Mouse (Mus musculus) ES-E14 (cell line): Measurements from ENCODE around the gene Slc6a12. TPM values are rescaled to one million over a fixed set of nuclear protein-coding genes. Genes with fewer than 3 reads are reported as not detected.
"Not testable (repeated sequence)": the region's sequence is repeated elsewhere in the genome, so short reads cannot be mapped to it uniquely, and the experiment has no call there.

ENCODE experiments used
- DNase-seq: peaks from one replicate; pipeline ENCODE4 v3.0.0-alpha.2; 2013; ENCODE audit warnings: low read depth, low spot score
- H3K27ac ChIP-seq: 2 replicates; pipeline ENCODE4 v1.5.1; 2012; ENCODE audit warnings: low read depth, mild to moderate bottlenecking, low read length, moderate library complexity, mixed read lengths; ENCODE audit not compliant: poor library complexity, insufficient read depth, severe bottlenecking
- H3K36me3 ChIP-seq: 2 replicates; pipeline ENCODE4 v1.6.1; 2012; ENCODE audit warnings: mild to moderate bottlenecking, low read length, moderate library complexity, mixed read lengths; ENCODE audit not compliant: control insufficient read depth, poor library complexity, insufficient read depth, severe bottlenecking
- H3K4me1 ChIP-seq, 2 experiments: fragments of 150-350 bp in 1 of 2; sonication (generic) in 1 of 2; 2 replicates each; pipeline ENCODE4 v1.6.1; 2012; ENCODE audit warnings: low read length in 2 of 2, mild to moderate bottlenecking in 1 of 2, mixed read lengths in 1 of 2; ENCODE audit not compliant: control insufficient read depth in 2 of 2, insufficient read depth in 2 of 2, poor library complexity in 1 of 2
- H3K4me3 ChIP-seq, 2 experiments: fragments of 150-350 bp in 1 of 2; sonication (generic) in 1 of 2; 2 replicates each; pipeline ENCODE4 v1.5.1; 2012; ENCODE audit warnings: low read length in 2 of 2, low read depth in 1 of 2, mild to moderate bottlenecking in 1 of 2, mixed read lengths in 1 of 2; ENCODE audit not compliant: insufficient read depth in 1 of 2, poor library complexity in 1 of 2, severe bottlenecking in 1 of 2
- H3K9ac ChIP-seq: 2 replicates; pipeline ENCODE4 v1.6.1; 2012; ENCODE audit warnings: low read depth, mild to moderate bottlenecking, low read length, mixed read lengths; ENCODE audit not compliant: poor library complexity, insufficient read depth, severe bottlenecking
- H3K9me3 ChIP-seq: fragments of 150-350 bp; sonication (generic); 2 replicates; pipeline ENCODE4 v1.6.1; 2012; ENCODE audit warnings: low read depth, mild to moderate bottlenecking, low read length; ENCODE audit not compliant: control insufficient read depth, insufficient read depth
- CHD2 ChIP-seq: IDR thresholded peaks from 2 replicates; pipeline ENCODE4 v1.6.1; 2014; ENCODE audit warnings: mild to moderate bottlenecking, low read depth, low read length, inconsistent platforms
- HCFC1 ChIP-seq: IDR thresholded peaks from 2 replicates; pipeline ENCODE4 v1.6.1; 2012; ENCODE audit warnings: low read length, inconsistent platforms, borderline replicate concordance; ENCODE audit not compliant: insufficient read depth
- MAFK ChIP-seq: IDR thresholded peaks from 2 replicates; pipeline ENCODE4 v1.6.1; 2014; ENCODE audit warnings: mild to moderate bottlenecking, low read depth, low read length, inconsistent platforms; ENCODE audit not compliant: insufficient read depth
- ZC3H11A ChIP-seq: IDR thresholded peaks from 2 replicates; pipeline ENCODE4 v1.6.1; 2012; ENCODE audit warnings: low read depth, mild to moderate bottlenecking, inconsistent platforms, low read length, borderline replicate concordance
- ZNF384 ChIP-seq: IDR thresholded peaks from 2 replicates; pipeline ENCODE4 v1.6.1; 2012; ENCODE audit warnings: low read depth, low read length, inconsistent platforms
- in situ Hi-C, 2 experiments: fragments of 600-800 bp; cut with MboI; formaldehyde crosslinking; loops; one replicate each; pipeline ENCODE4 v1.15.1; 2025; ENCODE audit warnings: low sequenced_read_pairs in 2 of 2, inconsistent platforms in 1 of 2; ENCODE audit not compliant: unreplicated experiment in 2 of 2
- total RNA-seq: library from RNA; depleted of rRNA; stranded (reverse); fragments of 300-350 nt; gene quantifications from 2 replicates; pipeline ENCODE4 v1.2.3, GENCODE M21; 2012

The Slc6a12 gene
- total RNA-seq, 1 experiment = 0.45 TPM

- H3K4me1 ChIP-seq = peaks cover 0 to 3% of the 10 kb centered on the region in 2 experiments; a peak in 1 of 4 replicates
- DNase-seq = no peak
- H3K27ac ChIP-seq = no peak overlapping the region
- no peak overlapping the region for H3K4me3 ChIP-seq
- H3K9me3 ChIP-seq = no peaks in the 10 kb centered on the region
- H3K9ac ChIP-seq = no peak overlapping the region
- H3K36me3 ChIP-seq = no peaks in the 10 kb centered on the region
- in situ Hi-C loops = loop anchor here in 1 of 2 experiments (25.0 kb wide), 1 partner anchor 101 kb away; no protein-coding TSS in a partner anchor
- TF ChIP-seq ZNF384 (no peak), MAFK (no peak), ZC3H11A (no peak)
Measured at GRCm38 (mm10) chr6:121363061-121363460, 20.2 kb downstream of the Slc6a12 start.

- TF ChIP-seq HCFC1 (no peak), ZNF384 (no peak), ZC3H11A (no peak), MAFK (no peak), CHD2 (no peak)
- peaks cover 0 to 3% of the 10 kb centered on the region in 2 experiments; a peak in 1 of 4 replicates for H3K4me1 ChIP-seq
- H3K36me3 ChIP-seq = no peaks in the 10 kb centered on the region
- DNase-seq = no peak
- no peak overlapping the region for H3K9ac ChIP-seq
- in situ Hi-C loops = loop anchor here in 1 of 2 experiments (25.0 kb wide), 1 partner anchor 102 kb away; no protein-coding TSS in a partner anchor
- H3K4me3 ChIP-seq = no peak overlapping the region
- H3K9me3 ChIP-seq = no peaks in the 10 kb centered on the region
- H3K27ac ChIP-seq = no peak overlapping the region
Measured at GRCm38 (mm10) chr6:121363956-121364355, 21.1 kb downstream of the Slc6a12 start.

- H3K9me3 ChIP-seq, H3K36me3 ChIP-seq, DNase-seq, H3K9ac ChIP-seq, H3K4me1 ChIP-seq, H3K4me3 ChIP-seq, H3K27ac ChIP-seq: not testable (repeated sequence)
- in situ Hi-C loops = loop anchor here in 1 of 2 experiments (25.0 kb wide), 1 partner anchor 104 kb away; no protein-coding TSS in a partner anchor
Measured at GRCm38 (mm10) chr6:121366537-121366936, 23.7 kb downstream of the Slc6a12 start.

- in situ Hi-C loops = loop anchor here in 1 of 2 experiments (25.0 kb wide), 1 partner anchor 105 kb away; no protein-coding TSS in a partner anchor
- DNase-seq = no peak
- no peak overlapping the region for H3K4me3 ChIP-seq
- H3K9me3 ChIP-seq = no peaks in the 10 kb centered on the region
- H3K4me1 ChIP-seq = peaks cover 0 to 3% of the 10 kb centered on the region in 2 experiments; a peak in 1 of 4 replicates
- H3K36me3 ChIP-seq = no peaks in the 10 kb centered on the region
- TF ChIP-seq CHD2 (no peak), MAFK (no peak), HCFC1 (no peak), ZNF384 (no peak), ZC3H11A (no peak)
- no peak overlapping the region for H3K27ac ChIP-seq
- no peak overlapping the region for H3K9ac ChIP-seq
Measured at GRCm38 (mm10) chr6:121367099-121367498, 24.2 kb downstream of the Slc6a12 start.
